Mouse (Mus musculus) NIH3T3 (cell line): Measurements from ENCODE around the gene Erf.

Experiments used
- DNase-seq: peaks from one replicate; pipeline ENCODE4 v3.0.0-alpha.2; 2012; ENCODE audit warnings: low read depth

Erf gene

GRCm38 (mm10) chr7:25279861-25280791 is 29.6 kb upstream of the Erf start:
- DNase-seq: peak; percentile 90

DNA sequence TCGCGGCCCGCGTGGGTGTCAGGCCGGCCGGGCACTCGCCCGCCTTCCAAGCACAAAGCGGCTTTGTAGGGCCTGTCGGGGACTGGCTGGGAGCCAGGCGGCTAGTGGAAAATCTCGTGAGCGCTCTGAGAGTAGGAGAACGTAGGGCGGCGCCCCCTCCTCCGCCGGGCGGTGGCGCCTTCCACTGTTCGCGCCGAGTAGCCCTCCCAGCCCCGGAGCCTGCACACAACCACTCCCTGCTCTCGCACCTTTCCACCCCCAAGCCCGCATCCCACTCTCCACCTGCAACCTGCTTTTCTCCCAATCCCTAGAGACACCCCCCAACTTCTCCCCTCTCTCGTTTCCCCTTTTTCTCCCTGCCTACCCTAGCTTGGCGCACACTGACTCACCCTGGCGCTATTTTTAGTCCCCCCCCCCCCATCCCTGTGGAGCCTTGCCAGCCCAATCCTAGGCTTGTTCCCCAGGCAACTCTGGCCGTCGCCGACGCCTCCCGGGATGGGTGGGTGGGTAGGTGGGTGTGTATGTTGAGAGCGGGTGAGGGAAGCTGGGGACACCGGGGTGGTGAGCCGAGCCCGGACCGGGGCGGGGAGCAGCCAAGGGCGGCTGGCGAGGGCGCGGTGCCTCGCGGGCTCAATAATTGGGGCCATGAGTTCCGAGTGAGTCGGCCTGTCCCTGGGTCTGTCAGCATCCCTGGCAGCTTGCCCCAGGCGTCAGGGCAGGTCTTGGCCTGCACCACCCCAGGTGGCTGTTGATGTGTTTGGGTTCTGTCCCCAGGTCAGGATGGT is 28.7 kb upstream of the Erf start:
- DNase-seq: peak; percentile 98

- DNase-seq: peak; percentile 87
Observed at GRCm38 (mm10) chr7:25278341-25279075, 27.9 kb upstream of the Erf start.

- DNase-seq: no peak
Observed at GRCm38 (mm10) chr7:25277998-25278340, 27.4 kb upstream of the Erf start.

DNA sequence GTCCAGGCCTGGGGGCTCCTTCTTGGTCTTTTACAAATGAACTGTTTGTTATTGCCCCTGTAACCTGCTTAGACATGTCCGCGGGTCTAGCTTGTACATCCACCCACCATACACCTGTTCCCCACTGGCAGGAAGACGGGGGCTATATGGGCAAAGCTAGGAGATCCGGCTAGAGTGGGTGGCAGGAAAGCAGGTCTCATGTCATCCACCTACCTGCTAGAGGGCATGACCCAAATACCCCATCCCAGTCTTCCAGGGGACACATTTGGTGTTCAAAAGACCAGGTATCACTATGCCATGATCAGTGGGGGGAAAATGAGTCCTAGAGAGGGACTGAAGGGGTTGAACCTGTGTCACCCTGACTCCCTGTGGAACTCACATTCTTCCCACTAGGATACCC is 26.8 kb upstream of the Erf start:
- no peak for DNase-seq

DNA sequence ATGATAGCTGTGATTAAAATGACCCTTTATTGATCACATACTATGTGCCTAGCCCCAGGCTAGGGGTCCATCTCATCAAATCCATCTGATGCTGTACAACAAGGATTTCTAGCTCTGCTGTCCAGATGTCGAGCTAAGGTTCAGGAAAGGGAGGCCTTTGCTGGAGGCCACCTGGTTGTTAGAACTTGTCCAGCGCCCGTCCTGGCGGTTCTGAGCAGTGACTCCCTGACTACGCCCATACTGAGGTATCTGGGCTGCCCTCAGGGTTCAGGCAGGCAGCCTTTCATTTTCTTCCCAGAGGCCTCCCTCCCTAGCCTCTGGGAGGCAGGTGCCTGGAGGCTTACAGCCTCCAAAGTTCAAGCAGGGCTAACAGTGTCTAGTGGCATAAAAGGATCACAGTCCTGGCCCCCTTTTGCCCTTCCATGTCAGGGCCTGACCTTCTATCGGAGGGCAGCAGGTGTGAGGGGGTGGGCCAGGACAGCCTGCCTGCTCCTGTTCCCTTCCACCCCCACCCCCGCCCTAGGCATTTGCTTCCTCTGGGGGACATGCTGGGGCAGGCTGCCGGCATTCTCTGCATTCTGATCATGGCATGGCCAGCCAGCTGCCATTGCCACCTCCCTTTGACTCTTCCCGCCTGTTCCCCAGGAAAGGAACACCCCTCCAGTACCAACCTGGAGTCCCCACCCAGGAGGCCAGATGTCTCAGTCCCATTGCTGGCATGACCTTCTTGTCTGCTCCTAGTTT is 25.2 kb upstream of the Erf start:
- no peak for DNase-seq

GRCm38 (mm10) chr7:25274996-25275395 is 24.4 kb upstream of the Erf start:
- no peak for DNase-seq

GRCm38 (mm10) chr7:25274571-25274970 is 24.0 kb upstream of the Erf start:
- DNase-seq: no peak

DNA sequence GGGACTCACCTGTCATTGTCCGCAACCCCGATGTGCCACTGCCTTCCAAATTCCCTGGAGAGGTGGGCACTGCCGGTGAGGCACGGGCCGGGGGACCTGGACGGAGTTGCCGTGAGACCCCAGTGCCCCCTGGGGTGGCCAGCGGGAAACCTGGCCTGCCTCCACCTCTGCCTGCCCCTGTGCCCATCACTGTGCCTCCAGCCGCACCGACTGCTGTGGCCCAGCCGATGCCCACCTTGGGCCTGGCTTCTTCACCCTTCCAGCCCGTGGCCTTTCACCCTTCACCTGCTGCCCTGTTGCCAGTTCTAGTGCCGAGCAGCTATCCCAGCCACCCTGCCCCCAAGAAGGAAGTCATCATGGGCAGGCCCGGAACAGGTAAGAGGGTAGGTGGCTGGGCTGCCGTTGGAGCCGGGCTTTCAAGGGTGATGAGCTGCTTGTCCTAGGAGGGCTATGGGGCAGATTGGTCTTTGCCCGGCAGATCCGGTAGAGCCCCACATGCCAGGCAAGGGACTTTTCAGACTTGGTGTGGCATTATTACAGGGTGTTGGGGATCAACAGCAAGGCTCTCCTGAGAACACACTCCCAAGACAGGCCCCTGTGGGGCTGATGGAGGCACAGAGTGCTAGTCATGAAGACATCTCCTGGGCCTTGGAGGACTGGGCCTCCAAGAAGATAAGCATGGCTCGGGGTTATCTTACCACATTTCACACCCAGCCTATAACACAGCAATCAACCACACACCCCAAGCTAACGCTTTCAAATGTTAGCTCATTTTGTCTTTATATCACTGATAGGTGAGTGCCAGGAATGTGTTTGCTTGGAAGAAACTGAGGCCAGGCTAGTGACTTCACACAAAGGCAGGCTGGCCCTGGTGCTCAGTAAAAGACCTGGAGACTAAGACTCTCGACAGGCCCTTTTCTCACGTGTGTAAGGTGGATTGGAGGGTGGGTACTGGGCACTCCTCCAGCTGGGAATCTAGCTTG is 23.0 kb upstream of the Erf start:
- DNase-seq: no peak

DNA sequence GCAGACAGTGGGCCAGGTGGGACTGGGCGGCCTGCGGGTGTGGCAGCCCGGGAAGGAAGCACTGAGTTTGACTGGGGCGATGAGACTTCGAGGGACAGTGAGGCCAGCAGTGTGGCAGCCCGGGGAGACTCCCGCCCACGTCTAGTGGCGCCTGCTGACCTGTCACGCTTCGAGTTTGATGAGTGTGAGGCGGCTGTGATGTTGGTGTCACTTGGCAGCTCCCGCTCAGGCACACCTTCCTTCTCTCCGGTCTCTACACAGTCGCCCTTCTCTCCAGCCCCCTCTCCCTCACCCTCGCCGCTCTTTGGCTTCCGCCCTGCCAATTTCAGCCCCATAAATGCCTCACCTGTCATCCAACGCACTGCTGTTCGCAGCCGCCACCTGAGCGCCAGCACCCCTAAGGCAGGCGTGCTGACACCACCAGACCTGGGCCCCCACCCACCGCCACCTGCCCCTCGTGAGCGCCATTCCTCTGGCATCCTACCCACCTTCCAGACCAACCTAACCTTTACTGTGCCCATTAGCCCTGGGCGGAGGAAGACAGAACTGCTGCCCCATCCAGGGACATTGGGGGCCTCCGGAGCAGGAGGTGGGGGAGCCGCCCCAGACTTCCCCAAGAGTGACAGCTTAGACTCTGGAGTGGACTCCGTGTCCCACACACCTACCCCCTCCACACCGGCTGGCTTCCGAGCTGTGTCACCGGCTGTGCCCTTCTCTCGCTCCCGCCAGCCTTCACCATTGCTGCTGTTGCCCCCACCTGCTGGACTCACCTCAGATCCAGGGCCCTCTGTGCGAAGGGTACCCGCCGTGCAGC is 22.1 kb upstream of the Erf start:
- no peak for DNase-seq

- DNase-seq: no peak
Observed at GRCm38 (mm10) chr7:25271651-25272444, 21.3 kb upstream of the Erf start.

- DNase-seq: no peak
Observed at GRCm38 (mm10) chr7:25270652-25271633, 20.4 kb upstream of the Erf start.

DNA sequence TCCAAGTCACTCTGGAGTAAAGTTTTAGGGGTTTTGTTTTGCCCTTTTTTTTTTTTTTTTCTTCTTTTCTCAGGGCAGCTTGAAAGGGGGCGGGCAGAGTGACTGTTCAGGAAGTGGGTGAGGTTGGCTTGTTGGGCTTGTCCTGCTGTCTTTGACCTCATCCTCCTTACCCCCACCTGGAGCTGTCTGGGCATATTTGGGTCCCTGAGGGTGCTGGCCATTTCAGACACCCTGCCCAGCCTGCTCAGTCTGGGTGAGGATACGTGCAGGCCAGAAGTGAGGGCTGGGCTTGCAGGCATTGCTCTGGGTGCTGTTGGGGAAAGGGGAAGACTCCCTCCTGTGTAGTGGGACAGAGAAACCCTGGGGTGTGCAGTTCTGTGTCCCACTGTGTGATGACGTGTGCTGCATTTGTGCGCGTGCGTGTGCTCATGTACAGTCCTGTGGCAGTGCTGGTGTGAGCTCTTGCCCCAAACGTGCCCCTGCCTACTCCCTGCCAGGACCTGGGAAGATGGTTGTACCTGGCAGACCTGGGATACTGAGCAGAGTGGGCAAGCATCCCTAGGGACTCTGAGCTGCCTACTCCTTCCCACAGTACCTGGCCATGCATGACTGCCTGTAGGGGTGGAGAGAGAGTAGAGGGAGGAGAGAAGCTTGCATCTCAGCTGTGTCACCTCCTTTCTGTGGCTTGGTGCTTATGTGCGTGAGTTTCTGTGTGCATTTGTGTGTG is 19.1 kb upstream of the Erf start:
- DNase-seq: no peak

- DNase-seq: no peak
Observed at GRCm38 (mm10) chr7:25269029-25269428, 18.5 kb upstream of the Erf start.

DNA sequence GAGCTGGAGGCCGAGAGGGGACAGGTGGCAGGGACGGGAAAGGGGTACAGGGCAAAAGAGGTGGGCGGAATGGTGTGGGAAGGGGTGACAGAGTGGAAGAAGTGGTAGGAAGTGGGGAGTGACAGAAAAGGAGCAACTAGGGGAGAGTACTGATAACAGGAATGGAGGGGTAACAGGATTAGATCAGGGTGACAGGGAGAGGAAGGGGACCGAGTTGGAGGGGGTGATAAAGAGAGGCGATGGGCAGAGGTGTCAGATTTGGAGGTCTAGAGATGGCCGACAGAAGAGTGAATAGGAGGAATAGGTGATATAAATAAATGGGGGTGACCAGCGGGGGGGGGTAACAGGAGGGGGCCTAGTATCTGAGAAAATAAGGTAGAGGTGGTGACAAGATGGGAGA is 18.0 kb upstream of the Erf start:
- DNase-seq: no peak

DNA sequence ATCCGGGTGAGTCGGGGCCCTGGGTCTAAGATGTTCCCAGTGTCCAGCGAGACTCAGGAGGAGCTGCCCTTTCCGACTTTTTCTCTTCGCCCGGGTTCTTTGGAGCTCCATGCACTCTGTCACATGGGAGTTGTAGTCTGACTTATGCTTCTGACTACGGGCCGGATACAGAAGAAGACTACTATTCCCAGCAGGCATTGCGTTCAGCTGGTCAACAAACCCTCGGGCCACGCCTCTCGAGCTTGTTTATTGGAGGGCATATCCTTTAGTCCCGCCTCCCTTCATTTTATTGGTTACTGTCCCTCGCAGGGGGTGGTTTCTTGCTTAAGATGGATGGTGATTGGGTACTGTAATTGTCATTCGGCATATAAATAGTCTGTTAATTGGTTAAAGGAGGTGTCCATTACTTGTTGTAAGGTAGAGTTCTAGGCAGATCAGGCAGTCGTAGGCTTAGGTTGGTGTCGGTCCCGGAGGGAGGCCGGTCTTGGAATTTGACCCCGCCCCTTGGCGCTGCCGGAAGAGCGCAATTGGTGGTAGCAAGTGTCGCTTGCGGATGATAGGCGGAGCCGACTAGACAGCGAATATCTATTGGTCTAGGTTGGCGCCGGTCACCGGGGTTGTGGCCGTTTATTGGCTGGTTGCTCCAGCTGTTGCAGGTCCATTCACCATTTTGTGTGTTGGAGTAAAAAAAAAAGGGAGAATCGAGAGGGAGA is 17.3 kb upstream of the Erf start:
- DNase-seq: peak; percentile 100
